Mouse (Mus musculus) C2C12 (cell line): ENCODE measurements at regions not wholly inside any gene's neighbourhood (a gene's known extent, or its start where the extent isn't known, plus 50 kb on each side); places are given as distances from the start of the nearest gene placed in this dataset.

Experiments
- CEBPB ChIP-seq: IDR thresholded peaks from one replicate; pipeline ENCODE4 v1.6.1; 2011; ENCODE audit warnings: low read depth, mild to moderate bottlenecking, control low read depth, moderate library complexity
- CTCF ChIP-seq: IDR thresholded peaks from one replicate; pipeline ENCODE4 v1.5.1; 2011; ENCODE audit not compliant: control insufficient read depth, insufficient read depth, insufficient read length
- FOSL1 ChIP-seq: IDR thresholded peaks from one replicate; pipeline ENCODE4 v1.8.0; 2011; ENCODE audit warnings: mild to moderate bottlenecking, low read length; ENCODE audit not compliant: poor library complexity, insufficient read depth, severe bottlenecking
- MAX ChIP-seq: IDR thresholded peaks from one replicate; pipeline ENCODE4 v1.6.1; 2011; ENCODE audit warnings: mild to moderate bottlenecking, control low read depth
- MYOD1 ChIP-seq: IDR thresholded peaks from one replicate; pipeline ENCODE4 v1.6.1; 2011; ENCODE audit warnings: low read depth; ENCODE audit not compliant: control insufficient read depth, insufficient read length
- MYOG ChIP-seq: IDR thresholded peaks from one replicate; pipeline ENCODE4 v1.6.1; 2011; ENCODE audit not compliant: control insufficient read depth, insufficient read length; ENCODE audit errors: extremely low read depth
- USF1 ChIP-seq: IDR thresholded peaks from one replicate; pipeline ENCODE4 v1.6.1; 2011; ENCODE audit warnings: low read depth, mild to moderate bottlenecking, control low read depth, moderate library complexity

DNA sequence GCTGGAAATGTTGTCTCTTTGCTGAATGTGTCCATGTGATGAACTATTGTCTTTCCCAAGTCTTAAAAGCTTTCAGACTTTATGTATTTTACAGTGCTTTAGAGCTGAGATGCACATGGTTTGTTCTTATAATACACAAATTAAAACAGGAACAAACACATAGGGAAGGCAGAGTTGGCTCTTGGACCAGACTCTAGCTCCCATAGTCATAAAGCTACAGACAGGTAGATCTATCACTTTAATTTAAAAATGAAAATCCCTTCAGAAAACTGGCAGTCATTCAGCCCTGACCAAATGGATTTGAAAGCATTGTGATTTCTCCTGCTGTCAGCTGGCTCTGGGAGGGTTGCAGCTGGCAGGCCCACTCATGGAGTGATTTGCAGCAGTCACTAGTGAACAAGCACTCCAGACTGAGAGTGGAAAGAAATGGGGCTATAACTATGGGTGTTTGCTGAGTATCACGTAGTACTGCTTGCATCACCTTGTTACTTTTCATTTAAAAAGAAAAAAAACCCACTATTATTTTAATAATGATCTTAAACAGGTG lies 161.8 kb downstream of the Pik3r1 start:
- no peak for TF ChIP-seq MAX
- no peak for TF ChIP-seq CTCF
- TF ChIP-seq USF1 = no peak
- no peak for TF ChIP-seq FOSL1
- no peak for TF ChIP-seq MYOD1
- TF ChIP-seq MYOG = no peak
- TF ChIP-seq CEBPB = no peak
